Mouse (Mus musculus) splenic B cell, adult 2 months (primary cell): ENCODE measurements at regions not wholly inside any gene's neighbourhood (a gene's known extent, or its start where the extent isn't known, plus 50 kb on each side); places are given as distances from the start of the nearest gene placed in this dataset.

Experiments
- DNase-seq: peaks from one replicate; pipeline ENCODE4 v3.0.0-alpha.2; 2011; ENCODE audit warnings: low read depth, low spot score
- H3K27me3 ChIP-seq: 2 replicates; pipeline ENCODE4 v1.6.1; 2012; ENCODE audit warnings: mild to moderate bottlenecking, low read length, moderate library complexity, mixed read lengths; ENCODE audit not compliant: control insufficient read depth, poor library complexity, insufficient read depth, severe bottlenecking
- H3K36me3 ChIP-seq: 2 replicates; pipeline ENCODE4 v1.6.1; 2012; ENCODE audit warnings: mild to moderate bottlenecking, low read length, moderate library complexity, mixed read lengths; ENCODE audit not compliant: control insufficient read depth, poor library complexity, insufficient read depth, severe bottlenecking

DNA sequence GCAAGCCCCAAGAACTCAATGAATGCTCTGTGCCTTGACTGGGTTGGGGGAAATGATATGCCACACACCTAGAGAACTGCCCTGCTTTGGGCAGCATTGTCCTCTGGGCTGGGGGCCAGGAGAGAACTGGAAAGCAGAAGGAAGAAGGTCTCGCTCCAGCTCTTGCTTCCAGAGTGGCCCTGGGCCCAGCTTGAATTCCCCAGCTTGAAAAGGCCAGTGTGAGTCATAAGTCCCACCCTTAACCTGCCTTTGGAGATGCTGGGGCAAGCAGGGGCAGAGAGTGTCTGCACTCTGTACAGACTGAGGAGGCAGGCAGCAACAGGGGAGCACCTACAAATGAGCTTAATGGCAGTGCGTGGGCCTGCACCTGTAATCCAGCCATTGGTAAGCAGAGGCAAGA lies 55.0 kb upstream of the Tgif1 start:
- H3K27me3 ChIP-seq: no peaks in the 10 kb centered on the region
- H3K36me3 ChIP-seq: no peaks in the 10 kb centered on the region
- no peak for DNase-seq
